Mouse (Mus musculus): ENCODE measurements around the gene Sbno2. TPM values are rescaled to one million over a fixed set of nuclear protein-coding genes. Genes with fewer than 3 reads are reported as not detected.

Gene Sbno2
- total RNA-seq (2021) = 10 to 100 TPM; 14.5 to 25.5 TPM

GRCm38 (mm10) chr10:80105460-80105859 lies at the start of gene Sbno2:
Sbno2 (minus strand) TSS chr10:80105571.
- intact Hi-C loops (cut with DNase I) = no loop called here
- no peak for DNase-seq (ENCODE audit: low spot score in 2 of 2)

GRCm38 (mm10) chr10:80154384-80154783 lies 49.0 kb upstream of the Sbno2 start:
- intact Hi-C loops (cut with DNase I) = no loop called here
- no peak for DNase-seq (ENCODE audit: low spot score in 2 of 2)

- intact Hi-C loops (cut with DNase I) = no loop called here
- no peak for DNase-seq (ENCODE audit: low spot score in 2 of 2)
These were observed 48.3 kb upstream of the Sbno2 start for GRCm38 (mm10) chr10:80153713-80154112.

GRCm38 (mm10) chr10:80152873-80153260 lies 47.5 kb upstream of the Sbno2 start:
- intact Hi-C loops (cut with DNase I) = no loop called here
- DNase-seq (ENCODE audit: low spot score in 2 of 2) = peak; percentile 18 to 20

GRCm38 (mm10) chr10:80152071-80152872 lies 46.9 kb upstream of the Sbno2 start:
- peak; percentile 33 to 45 for DNase-seq (ENCODE audit: low spot score in 2 of 2)
- intact Hi-C loops (cut with DNase I) = no loop called here

- peak; percentile 71 for DNase-seq (ENCODE audit: low spot score in 2 of 2)
- intact Hi-C loops (cut with DNase I) = no loop called here
These were observed 46.1 kb upstream of the Sbno2 start for GRCm38 (mm10) chr10:80151211-80152034.

GRCm38 (mm10) chr10:80150226-80151210 lies 45.1 kb upstream of the Sbno2 start:
- intact Hi-C loops (cut with DNase I) = no loop called here
- no peak for DNase-seq (ENCODE audit: low spot score in 2 of 2)

- DNase-seq (ENCODE audit: low spot score in 2 of 2) = peak; percentile 97 to 99
- intact Hi-C loops (cut with DNase I) = loop anchor here (1.0 kb wide), 1 partner anchor 8 kb away; no protein-coding TSS in a partner anchor
These were observed 44.2 kb upstream of the Sbno2 start for GRCm38 (mm10) chr10:80149291-80150225.

GRCm38 (mm10) chr10:80148610-80149290 lies 43.4 kb upstream of the Sbno2 start:
- peak; percentile 93 to 96 for DNase-seq (ENCODE audit: low spot score in 2 of 2)
- intact Hi-C loops (cut with DNase I) = loop anchor here (1.0 kb wide), 2 partner anchors 9 to 17 kb away; partner anchors contain the start of gene Cirbp

- DNase-seq (ENCODE audit: low spot score in 2 of 2) = peak; percentile 74 to 76
- intact Hi-C loops (cut with DNase I) = loop anchor here (1.0 kb wide), 1 partner anchor 17 kb away; the partner anchor contains the start of gene Cirbp
These were observed 42.6 kb upstream of the Sbno2 start, which contains the start of gene Midn for GRCm38 (mm10) chr10:80147719-80148601. Midn (plus strand) TSS chr10:80148272.

- intact Hi-C loops (cut with DNase I) = no loop called here
- DNase-seq (ENCODE audit: low spot score in 2 of 2) = no peak
These were observed 41.9 kb upstream of the Sbno2 start for GRCm38 (mm10) chr10:80147146-80147718.

- intact Hi-C loops (cut with DNase I) = no loop called here
- DNase-seq (ENCODE audit: low spot score in 2 of 2) = no peak
These were observed 41.2 kb upstream of the Sbno2 start for GRCm38 (mm10) chr10:80146568-80147011.

- DNase-seq (ENCODE audit: low spot score in 2 of 2) = no peak
- intact Hi-C loops (cut with DNase I) = no loop called here
These were observed 40.5 kb upstream of the Sbno2 start for GRCm38 (mm10) chr10:80145896-80146295.

- intact Hi-C loops (cut with DNase I) = no loop called here
- peak; percentile 74 to 79 for DNase-seq (ENCODE audit: low spot score in 2 of 2)
These were observed 39.8 kb upstream of the Sbno2 start for GRCm38 (mm10) chr10:80144864-80145838.

GRCm38 (mm10) chr10:80144159-80144558 lies 38.8 kb upstream of the Sbno2 start:
- DNase-seq (ENCODE audit: low spot score in 2 of 2) = no peak
- intact Hi-C loops (cut with DNase I) = no loop called here
